Mouse (Mus musculus): ENCODE results near the gene Map3k6. TPM values are rescaled to one million over a fixed set of nuclear protein-coding genes. Genes with fewer than 3 reads are reported as not detected.
A peak's percentile ranks its signal among the peaks of the same experiment; 100 is the strongest.

Gene Map3k6
- polyA plus RNA-seq, 1 experiment from 2014 or later, result 3.5 TPM

DNA sequence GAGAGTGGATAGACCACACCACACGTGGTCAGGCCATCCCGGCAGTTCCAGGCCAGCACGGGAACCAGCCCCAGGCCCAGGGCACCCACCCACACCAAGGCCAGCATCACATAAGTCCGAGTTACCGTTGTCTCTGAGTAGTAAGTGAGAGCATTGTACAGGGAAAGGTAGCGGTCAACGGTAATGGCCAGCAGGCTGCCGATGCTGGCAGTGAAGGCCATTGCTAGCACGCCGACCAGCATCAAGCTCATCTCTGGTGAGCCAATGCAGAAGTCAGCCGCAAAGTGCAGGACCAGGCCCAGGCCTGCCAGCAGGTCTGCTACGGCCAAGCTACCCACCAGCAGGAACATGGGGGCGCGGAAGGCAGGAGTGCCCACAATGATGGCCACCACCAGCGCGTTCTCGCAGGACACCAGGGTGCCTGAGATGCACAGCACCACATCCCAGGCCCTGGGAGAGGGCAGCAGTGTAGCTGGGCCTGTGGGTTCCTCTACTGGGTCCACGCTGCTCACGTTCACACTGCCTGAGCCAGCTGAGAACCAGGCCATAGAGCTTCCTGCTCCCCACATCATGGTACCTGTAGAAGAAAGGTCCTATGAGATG lies 29.7 kb upstream of the Map3k6 start:
- H3K27me3 ChIP-seq (replicated peaks; ENCODE audit: control insufficient read depth, insufficient read depth, low read length), result peaks cover 58% of the 10 kb centered on the region
- H3K27ac ChIP-seq (ENCODE audit: low read depth, low read length), result no peak overlapping the region
- H3K4me3 ChIP-seq (ENCODE audit: low read depth, low read length), result no peak overlapping the region
- H3K36me3 ChIP-seq (ENCODE audit: control insufficient read depth, insufficient read depth, low read length), result no peaks in the 10 kb centered on the region
- no peak for ATAC-seq (replicated peaks; ENCODE audit: low FRiP score)
- no peak overlapping the region for H3K9ac ChIP-seq (ENCODE audit: low read depth, low read length)
- 88% methylated on average over 19 of the region's 19 CpGs for WGBS
- DNase-seq (ENCODE audit: low spot score), result no peak
- no peak overlapping the region for H3K4me2 ChIP-seq
- H3K4me1 ChIP-seq (replicated peaks; ENCODE audit: control insufficient read depth, insufficient read depth, low read length), result peaks cover 8% of the 10 kb centered on the region; the same call in 1 of the 2 replicates
- no peaks in the 10 kb centered on the region for H3K9me3 ChIP-seq (ENCODE audit: control insufficient read depth, low read length)

- Histone ChIP-seq H3K27me3 (replicated peaks; ENCODE audit: control insufficient read depth, insufficient read depth, low read length) (peaks cover 58% of the 10 kb centered on the region), H3K9ac (ENCODE audit: low read depth, low read length) (peak within 1 kb of the TSS; percentile 50), H3K4me2 (peak within 1 kb of the TSS; percentile 97), H3K4me1 (replicated peaks; ENCODE audit: control insufficient read depth, insufficient read depth, low read length) (peaks cover 8% of the 10 kb centered on the region; the same call in 1 of the 2 replicates), H3K9me3 (ENCODE audit: control insufficient read depth, low read length) (no peaks in the 10 kb centered on the region), H3K4me3 (ENCODE audit: low read depth, low read length) (peak within 1 kb of the TSS; percentile 69), H3K36me3 (ENCODE audit: control insufficient read depth, insufficient read depth, low read length) (no peaks in the 10 kb centered on the region), H3K27ac (ENCODE audit: low read depth, low read length) (no peak within 1 kb of the TSS)
- DNase-seq (ENCODE audit: low spot score) (no peak), ATAC-seq (replicated peaks; ENCODE audit: low FRiP score) (peak; percentile 29)
- WGBS, result 3% methylated on average over 51 of the region's 52 CpGs
Observed at GRCm38 (mm10) chr4:133211751-133212561, 28.7 kb upstream of the Map3k6 start, which contains the start of the genes Cd164l2 and Gpr3. Gene Cd164l2 (plus strand): TSS chr4:133212131. Gene Gpr3 (minus strand): TSS chr4:133212536.

DNA sequence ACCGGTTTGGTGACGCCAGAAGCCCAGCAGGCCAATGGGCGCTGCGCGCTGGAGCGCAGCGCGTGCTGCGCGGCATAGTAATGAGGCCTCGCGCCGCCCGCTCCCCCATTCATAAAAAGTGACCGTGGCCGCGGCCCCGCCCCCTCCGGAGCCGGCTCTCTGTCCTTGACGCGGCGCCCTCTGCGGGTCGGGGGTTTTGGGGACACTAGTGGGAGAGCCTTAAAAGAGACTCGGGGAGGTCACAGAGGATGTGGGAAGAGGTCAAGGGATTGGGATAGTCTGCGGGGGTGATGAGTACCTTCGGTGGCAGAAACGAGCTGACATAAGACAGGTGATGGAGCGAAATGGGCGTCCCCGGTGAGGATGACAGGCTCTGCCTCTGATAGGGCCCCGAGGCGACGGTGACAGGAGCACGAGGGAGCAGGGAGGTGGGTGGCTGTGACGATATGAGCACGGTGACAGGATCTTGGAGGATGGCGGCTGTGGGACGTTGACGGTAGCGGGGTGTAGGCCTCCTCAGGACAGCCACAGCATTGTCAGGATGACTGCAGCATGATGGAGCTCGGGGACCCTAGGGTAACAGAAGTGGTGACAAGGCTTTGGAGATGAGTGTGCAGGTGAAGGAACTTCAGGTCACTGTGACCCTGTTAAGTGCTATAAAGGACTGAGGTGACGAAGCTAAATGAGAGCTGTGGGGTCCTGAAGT lies 27.9 kb upstream of the Map3k6 start:
- DNase-seq (ENCODE audit: low spot score) (peak; percentile 80), ATAC-seq (replicated peaks; ENCODE audit: low FRiP score) (peak; percentile 87)
- WGBS, result 3% methylated on average over 44 of the region's 44 CpGs
- Histone ChIP-seq H3K27ac (ENCODE audit: low read depth, low read length) (no peak overlapping the region), H3K9me3 (ENCODE audit: control insufficient read depth, low read length) (no peaks in the 10 kb centered on the region), H3K4me2 (peak overlapping the region; percentile 97), H3K9ac (ENCODE audit: low read depth, low read length) (peak overlapping the region; percentile 50; the same call in 1 of the 2 replicates), H3K36me3 (ENCODE audit: control insufficient read depth, insufficient read depth, low read length) (no peaks in the 10 kb centered on the region), H3K4me1 (replicated peaks; ENCODE audit: control insufficient read depth, insufficient read depth, low read length) (peaks cover 8% of the 10 kb centered on the region; the same call in 1 of the 2 replicates), H3K4me3 (ENCODE audit: low read depth, low read length) (peak overlapping the region; percentile 69), H3K27me3 (replicated peaks; ENCODE audit: control insufficient read depth, insufficient read depth, low read length) (peaks cover 58% of the 10 kb centered on the region)

GRCm38 (mm10) chr4:133213268-133213590 lies 27.4 kb upstream of the Map3k6 start:
- H3K4me3 ChIP-seq (ENCODE audit: low read depth, low read length), result no peak overlapping the region; the same call in 1 of the 2 replicates
- no peaks in the 10 kb centered on the region for H3K9me3 ChIP-seq (ENCODE audit: control insufficient read depth, low read length)
- DNase-seq (ENCODE audit: low spot score), result no peak
- H3K27me3 ChIP-seq (replicated peaks; ENCODE audit: control insufficient read depth, insufficient read depth, low read length), result peaks cover 57% of the 10 kb centered on the region
- peak overlapping the region; percentile 97 for H3K4me2 ChIP-seq
- 4% methylated on average over 9 of the region's 9 CpGs for WGBS
- no peak overlapping the region for H3K27ac ChIP-seq (ENCODE audit: low read depth, low read length)
- no peak overlapping the region for H3K9ac ChIP-seq (ENCODE audit: low read depth, low read length)
- ATAC-seq (replicated peaks; ENCODE audit: low FRiP score), result no peak
- no peaks in the 10 kb centered on the region for H3K36me3 ChIP-seq (ENCODE audit: control insufficient read depth, insufficient read depth, low read length)
- peaks cover 8% of the 10 kb centered on the region; the same call in 1 of the 2 replicates for H3K4me1 ChIP-seq (replicated peaks; ENCODE audit: control insufficient read depth, insufficient read depth, low read length)

- peaks cover 8% of the 10 kb centered on the region; the same call in 1 of the 2 replicates for H3K4me1 ChIP-seq (replicated peaks; ENCODE audit: control insufficient read depth, insufficient read depth, low read length)
- DNase-seq (ENCODE audit: low spot score) (no peak), ATAC-seq (replicated peaks; ENCODE audit: low FRiP score) (no peak)
- H3K9ac ChIP-seq (ENCODE audit: low read depth, low read length), result no peak overlapping the region
- H3K36me3 ChIP-seq (ENCODE audit: control insufficient read depth, insufficient read depth, low read length), result no peaks in the 10 kb centered on the region
- no peak overlapping the region for H3K27ac ChIP-seq (ENCODE audit: low read depth, low read length)
- H3K9me3 ChIP-seq (ENCODE audit: control insufficient read depth, low read length), result no peaks in the 10 kb centered on the region
- WGBS, result 19% methylated on average over 10 of the region's 10 CpGs
- H3K4me3 ChIP-seq (ENCODE audit: low read depth, low read length), result no peak overlapping the region
- H3K27me3 ChIP-seq (replicated peaks; ENCODE audit: control insufficient read depth, insufficient read depth, low read length), result peaks cover 53% of the 10 kb centered on the region
- H3K4me2 ChIP-seq, result no peak overlapping the region; the same call in 1 of the 2 replicates
Observed at GRCm38 (mm10) chr4:133213661-133214060, 27.0 kb upstream of the Map3k6 start.

DNA sequence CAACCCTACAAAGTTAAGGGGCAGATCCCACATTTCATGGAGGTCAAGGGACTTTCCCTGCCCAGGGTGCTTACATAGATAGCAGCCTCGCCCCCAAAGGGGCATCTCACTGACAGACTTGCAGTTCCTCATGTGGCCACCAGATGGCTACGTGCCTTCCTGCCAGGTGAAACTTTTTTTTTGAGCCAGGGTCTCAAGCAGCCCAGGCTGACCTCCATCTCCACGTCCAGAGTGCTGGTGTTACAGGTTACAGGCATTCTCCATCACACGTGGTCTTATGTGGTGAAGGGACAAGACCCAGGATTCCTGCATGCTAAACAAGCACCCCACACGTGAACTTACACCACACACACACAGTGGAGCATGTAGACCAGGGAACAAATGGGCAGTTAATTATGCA lies 23.0 kb upstream of the Map3k6 start:
- 4% methylated on average over 5 of the region's 5 CpGs for WGBS
- Histone ChIP-seq H3K4me2 (no peak overlapping the region), H3K9me3 (ENCODE audit: control insufficient read depth, low read length) (no peaks in the 10 kb centered on the region), H3K9ac (ENCODE audit: low read depth, low read length) (no peak overlapping the region), H3K4me3 (ENCODE audit: low read depth, low read length) (no peak overlapping the region), H3K27me3 (replicated peaks; ENCODE audit: control insufficient read depth, insufficient read depth, low read length) (peaks cover 50% of the 10 kb centered on the region), H3K36me3 (ENCODE audit: control insufficient read depth, insufficient read depth, low read length) (no peaks in the 10 kb centered on the region), H3K4me1 (replicated peaks; ENCODE audit: control insufficient read depth, insufficient read depth, low read length) (peaks cover 8% of the 10 kb centered on the region; the same call in 1 of the 2 replicates), H3K27ac (ENCODE audit: low read depth, low read length) (no peak overlapping the region)
- no peak for ATAC-seq (replicated peaks; ENCODE audit: low FRiP score)
- no peak for DNase-seq (ENCODE audit: low spot score)

- H3K27ac ChIP-seq (ENCODE audit: low read depth, low read length), result no peak overlapping the region
- H3K4me3 ChIP-seq (ENCODE audit: low read depth, low read length), result no peak overlapping the region
- ATAC-seq (replicated peaks; ENCODE audit: low FRiP score), result no peak
- peaks cover 42% of the 10 kb centered on the region for H3K27me3 ChIP-seq (replicated peaks; ENCODE audit: control insufficient read depth, insufficient read depth, low read length)
- no peaks in the 10 kb centered on the region for H3K36me3 ChIP-seq (ENCODE audit: control insufficient read depth, insufficient read depth, low read length)
- no peak overlapping the region for H3K9ac ChIP-seq (ENCODE audit: low read depth, low read length)
- H3K4me2 ChIP-seq, result no peak overlapping the region
- H3K4me1 ChIP-seq (replicated peaks; ENCODE audit: control insufficient read depth, insufficient read depth, low read length), result 0 out of 2 replicates have a peak, but pooled peaks cover 6% of the 10 kb centered on the region
- DNase-seq (ENCODE audit: low spot score), result no peak
- no peaks in the 10 kb centered on the region for H3K9me3 ChIP-seq (ENCODE audit: control insufficient read depth, low read length)
- 73% methylated on average over 3 of the region's 3 CpGs for WGBS
Observed at GRCm38 (mm10) chr4:133218745-133219144, 21.9 kb upstream of the Map3k6 start.

- H3K4me2 ChIP-seq, result peak overlapping the region; percentile 57
- H3K4me3 ChIP-seq (ENCODE audit: low read depth, low read length), result peak overlapping the region; percentile 27
- ATAC-seq (replicated peaks; ENCODE audit: low FRiP score), result no peak
- 0 out of 2 replicates have a peak, but pooled peaks cover 6% of the 10 kb centered on the region for H3K4me1 ChIP-seq (replicated peaks; ENCODE audit: control insufficient read depth, insufficient read depth, low read length)
- 0 out of 2 replicates have a peak overlapping the region, but pooled peaks have one; percentile 32 for H3K9ac ChIP-seq (ENCODE audit: low read depth, low read length)
- H3K27ac ChIP-seq (ENCODE audit: low read depth, low read length), result no peak overlapping the region
- H3K9me3 ChIP-seq (ENCODE audit: control insufficient read depth, low read length), result no peaks in the 10 kb centered on the region
- DNase-seq (ENCODE audit: low spot score), result no peak
- 4% methylated on average over 25 of the region's 25 CpGs for WGBS
- H3K36me3 ChIP-seq (ENCODE audit: control insufficient read depth, insufficient read depth, low read length), result no peaks in the 10 kb centered on the region
- peaks cover 35% of the 10 kb centered on the region for H3K27me3 ChIP-seq (replicated peaks; ENCODE audit: control insufficient read depth, insufficient read depth, low read length)
Observed at GRCm38 (mm10) chr4:133220656-133221055, 20.0 kb upstream of the Map3k6 start.

Measured in liver, embryonic 11.5 days (tissue).